Mouse (Mus musculus) layer of hippocampus, adult 9-11 months (tissue): Measurements from ENCODE around the gene Smpd2.

Experiments used
- DNase-seq: peaks from one replicate; pipeline ENCODE4 v3.0.0; 2022

Gene Smpd2

DNA sequence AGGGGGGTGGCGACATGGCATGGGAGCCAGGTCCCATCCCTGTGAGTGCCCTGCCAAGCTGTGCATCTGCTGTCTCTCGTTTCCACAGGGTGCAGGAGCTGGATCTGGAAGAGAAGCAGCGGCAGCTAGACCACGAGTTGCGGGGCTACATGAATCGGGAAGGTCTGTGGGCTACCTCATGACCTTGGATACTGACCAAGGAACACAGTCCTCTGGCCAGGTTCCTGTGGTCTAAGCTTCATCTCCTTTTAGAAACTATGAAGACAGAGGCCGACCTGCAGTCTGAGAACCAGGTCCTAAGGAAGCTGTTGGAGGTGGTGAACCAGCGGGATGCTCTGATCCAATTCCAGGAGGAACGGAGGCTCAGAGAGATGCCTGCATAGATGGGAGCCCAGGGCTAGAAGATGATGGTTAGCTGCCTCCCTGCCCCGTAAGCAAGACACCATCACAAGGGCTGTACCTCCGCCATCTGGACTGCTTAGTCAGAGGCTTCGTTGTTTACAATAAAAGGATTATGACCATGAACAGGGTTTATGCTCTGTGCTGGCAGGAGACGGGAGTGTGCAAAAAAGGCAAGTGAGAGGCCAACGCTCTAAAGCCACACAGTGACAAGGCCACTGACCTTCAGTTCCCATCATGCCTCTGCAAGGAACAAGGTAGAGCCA is 3.5 kb downstream of the Smpd2 start:
- DNase-seq, result no peak

GRCm38 (mm10) chr10:41485778-41486177 is 4.4 kb downstream of the Smpd2 start:
- no peak for DNase-seq

GRCm38 (mm10) chr10:41482446-41482845 is 7.7 kb downstream of the Smpd2 start:
- no peak for DNase-seq

DNA sequence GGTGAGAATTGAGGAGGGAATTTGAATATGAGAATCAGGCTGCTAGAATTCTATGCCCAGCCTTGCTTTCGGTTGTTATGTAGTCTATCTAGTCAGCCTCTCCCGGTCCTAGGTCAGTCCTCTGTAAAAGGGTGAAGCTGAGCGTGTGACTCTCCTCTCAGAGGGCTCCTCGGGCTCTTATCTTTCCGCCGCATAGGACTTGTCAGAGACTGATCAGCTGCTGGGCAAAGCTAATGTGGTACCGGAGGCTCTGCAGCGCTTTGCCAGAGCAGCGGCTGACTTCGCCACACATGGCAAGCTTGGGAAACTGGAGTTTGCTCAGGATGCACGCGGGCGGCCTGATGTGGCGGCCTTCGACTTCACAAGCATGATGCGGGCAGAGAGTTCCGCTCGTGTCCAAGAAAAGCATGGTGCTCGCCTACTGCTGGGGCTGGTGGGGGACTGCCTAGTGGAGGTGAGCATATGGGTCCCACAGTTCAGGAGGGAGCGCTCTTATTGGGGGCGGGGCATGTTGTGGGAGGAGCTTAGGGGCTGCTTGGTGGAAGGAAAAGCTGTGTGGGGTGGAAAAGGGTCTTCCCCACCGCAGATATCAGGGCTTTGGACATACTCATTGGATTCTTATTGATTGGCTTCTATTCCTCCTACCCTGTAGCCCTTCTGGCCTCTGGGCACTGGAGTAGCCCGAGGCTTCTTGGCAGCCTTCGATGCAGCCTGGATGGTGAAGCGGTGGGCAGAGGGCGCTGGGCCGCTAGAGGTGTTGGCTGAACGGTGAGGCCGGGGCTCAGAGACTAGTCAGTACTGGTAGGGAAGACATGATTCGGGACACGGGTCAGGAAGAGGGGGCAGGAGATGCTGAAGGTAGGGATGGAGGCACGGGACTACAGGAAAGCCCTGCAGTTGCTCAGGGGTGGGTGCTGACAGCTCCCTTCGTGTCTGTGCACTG is 9.0 kb downstream of the Smpd2 start:
- DNase-seq, result no peak

GRCm38 (mm10) chr10:41479961-41480360 is 10.2 kb downstream of the Smpd2 start:
- no peak for DNase-seq

DNA sequence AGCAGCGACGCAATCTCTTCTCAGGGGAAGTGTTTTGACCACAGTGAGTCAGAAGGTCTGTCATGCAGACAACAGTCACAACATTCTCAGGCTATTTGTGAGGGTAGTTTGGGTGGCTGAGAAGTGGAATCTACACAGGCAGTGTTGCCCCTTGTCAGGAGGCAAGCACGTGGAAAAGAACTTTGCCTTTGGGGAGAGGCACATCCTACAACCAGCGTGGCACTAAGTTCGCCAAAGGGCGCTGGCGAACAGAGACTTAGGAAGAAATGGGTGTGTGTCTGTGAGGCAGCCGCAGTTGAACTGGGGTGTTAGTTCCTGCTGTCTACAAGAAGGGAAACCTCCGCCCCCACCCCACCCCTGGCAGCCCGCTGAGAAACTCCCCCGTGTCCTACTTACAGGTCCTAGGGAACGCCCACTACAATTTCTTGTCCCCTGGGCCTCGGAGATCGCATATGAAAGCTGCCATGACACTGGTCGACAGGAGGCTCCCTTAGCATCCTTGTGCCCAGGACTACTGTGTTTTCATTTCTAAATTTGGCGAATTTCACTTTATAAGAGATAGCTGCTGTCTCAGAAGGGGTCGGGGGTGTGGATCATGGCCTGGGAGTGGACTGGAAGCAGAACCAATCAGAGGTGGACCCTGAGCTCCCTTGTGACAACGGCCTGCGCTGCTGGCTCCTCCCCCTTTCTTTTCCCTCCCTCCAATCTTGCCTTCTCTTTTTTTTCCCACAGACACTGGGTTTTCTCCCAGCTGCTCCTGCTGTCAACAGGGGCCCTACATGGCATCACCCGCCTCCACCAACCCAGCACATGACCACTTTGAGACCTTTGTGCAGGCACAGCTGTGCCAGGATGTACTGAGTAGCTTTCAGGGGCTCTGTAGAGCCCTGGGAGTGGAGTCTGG is 12.6 kb downstream of the Smpd2 start:
- peak; percentile 71 for DNase-seq

GRCm38 (mm10) chr10:41477018-41477277 is 13.2 kb downstream of the Smpd2 start:
- no peak for DNase-seq

- peak; percentile 69 for DNase-seq
Measured at GRCm38 (mm10) chr10:41476171-41477017, 13.8 kb downstream of the Smpd2 start, which contains the start of gene Mical1. TSS of gene Mical1 (plus strand) at chr10:41476314.

GRCm38 (mm10) chr10:41474981-41475391 is 15.2 kb downstream of the Smpd2 start:
- DNase-seq, result no peak

DNA sequence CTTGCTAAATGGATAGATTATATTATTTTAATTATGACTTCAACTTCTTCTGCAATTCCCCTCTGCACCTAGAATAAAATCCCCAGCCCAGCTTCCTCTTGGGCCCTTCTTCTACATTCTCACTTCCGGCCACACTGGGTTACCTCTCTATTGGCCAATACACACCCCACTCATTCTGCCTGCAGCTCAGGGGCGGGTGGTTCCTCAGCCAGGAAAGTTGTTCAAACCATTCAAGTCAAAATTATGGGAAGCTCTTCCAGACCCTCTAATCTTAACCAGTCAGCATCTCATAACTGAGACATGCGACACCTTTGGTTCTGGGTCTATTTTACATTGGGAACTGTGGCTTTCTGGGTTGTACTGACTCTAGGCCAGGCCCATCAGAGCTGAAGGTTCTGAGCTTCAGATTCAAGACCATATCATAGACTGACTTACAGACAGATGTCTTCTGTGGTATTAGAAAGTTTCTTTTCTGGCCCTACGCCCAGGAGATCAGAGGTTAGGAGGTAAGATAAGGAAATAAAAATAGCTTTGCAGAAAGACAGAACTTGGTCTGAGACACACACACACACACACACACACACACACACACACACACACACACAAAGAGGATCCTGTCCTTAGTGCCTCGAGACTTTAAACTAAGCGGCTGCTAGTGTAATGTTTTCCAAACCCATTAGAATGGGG is 16.2 kb downstream of the Smpd2 start:
- DNase-seq, result no peak

- no peak for DNase-seq
Measured at GRCm38 (mm10) chr10:41472962-41473481, 17.1 kb downstream of the Smpd2 start.

DNA sequence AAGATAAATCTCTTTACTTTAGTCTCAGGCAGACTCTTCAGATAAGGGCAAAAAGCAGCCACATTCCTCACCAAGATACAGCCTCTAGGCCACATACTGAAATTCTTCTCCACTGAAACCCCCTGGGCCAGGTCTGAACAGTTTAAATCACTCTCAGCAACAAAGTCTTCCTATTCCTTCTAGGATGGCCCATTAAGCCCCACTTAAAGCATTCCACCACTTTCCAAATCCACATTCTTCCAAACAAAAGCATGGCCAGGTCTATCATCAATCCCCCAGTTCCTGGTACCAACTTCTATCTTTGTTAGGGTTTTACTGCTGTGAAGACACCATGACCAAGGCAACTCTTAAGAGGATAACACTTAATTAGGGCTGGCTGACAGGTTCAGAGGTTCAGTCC is 17.6 kb downstream of the Smpd2 start:
- DNase-seq, result no peak

- DNase-seq, result no peak
Measured at GRCm38 (mm10) chr10:41470693-41471092, 19.5 kb downstream of the Smpd2 start.

DNA sequence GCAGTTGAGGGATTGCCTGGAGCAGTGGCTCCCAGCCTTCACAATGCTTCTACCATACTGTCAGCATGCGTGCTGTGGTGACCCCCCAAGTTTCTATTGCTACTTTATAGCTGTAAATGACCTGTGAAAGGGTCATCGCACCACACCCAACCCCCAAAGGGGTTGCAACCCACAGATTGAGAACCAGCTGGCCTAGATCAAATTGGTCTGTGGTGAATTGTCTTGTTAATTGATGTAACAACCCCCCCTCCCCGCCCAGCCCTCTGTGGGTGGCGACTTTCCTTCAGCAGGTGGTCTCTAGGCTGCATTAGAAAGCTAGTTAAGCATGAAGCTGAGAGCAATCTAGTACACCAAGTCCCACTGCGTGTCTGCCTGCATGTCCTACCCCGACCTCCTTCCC is 22.8 kb downstream of the Smpd2 start:
- DNase-seq, result no peak

GRCm38 (mm10) chr10:41464401-41464955 is 25.7 kb downstream of the Smpd2 start:
- no peak for DNase-seq

- DNase-seq, result no peak
Measured at GRCm38 (mm10) chr10:41461057-41461722, 29.0 kb downstream of the Smpd2 start.

- no peak for DNase-seq
Measured at GRCm38 (mm10) chr10:41460501-41460900, 29.7 kb downstream of the Smpd2 start.

GRCm38 (mm10) chr10:41459990-41460389 is 30.2 kb downstream of the Smpd2 start:
- no peak for DNase-seq

GRCm38 (mm10) chr10:41452791-41453190 is 37.4 kb downstream of the Smpd2 start:
- no peak for DNase-seq

- no peak for DNase-seq
Measured at GRCm38 (mm10) chr10:41451656-41452055, 38.5 kb downstream of the Smpd2 start.
